Mouse (Mus musculus) forebrain, embryonic 11.5 days (tissue): ENCODE measurements around the gene Shisa9. TPM values are rescaled to one million over a fixed set of nuclear protein-coding genes. Genes with fewer than 3 reads are reported as not detected.

Source experiments
- ATAC-seq: fragments of 200-750 bp; cut with Nextera tagmentation; replicated peaks from 2 replicates; pipeline ENCODE4 v1.8.0; 2017; ENCODE audit warnings: moderate TSS enrichment; ENCODE audit not compliant: low FRiP score
- DNase-seq: peaks from one replicate; pipeline ENCODE4 v3.0.0-alpha.2; 2017; ENCODE audit warnings: low spot score
- H3K27ac ChIP-seq: fragments of 300-500 bp; sonication (generic); 2 replicates; pipeline ENCODE4 v1.5.1; 2014; ENCODE audit warnings: low read depth, low read length
- H3K27me3 ChIP-seq: fragments of 300-500 bp; sonication (generic); 2 replicates; pipeline ENCODE4 v1.6.1; 2014; ENCODE audit warnings: mild to moderate bottlenecking, low read length, mixed read lengths; ENCODE audit not compliant: control insufficient read depth, insufficient read depth
- H3K36me3 ChIP-seq: fragments of 300-500 bp; sonication (generic); 2 replicates; pipeline ENCODE4 v1.6.1; 2014; ENCODE audit warnings: mild to moderate bottlenecking, low read length, moderate library complexity, mixed read lengths; ENCODE audit not compliant: control insufficient read depth, insufficient read depth
- H3K4me1 ChIP-seq: fragments of 300-500 bp; sonication (generic); replicated peaks from 2 replicates; pipeline ENCODE4 v1.6.1; 2014; ENCODE audit warnings: low read length, mixed read lengths; ENCODE audit not compliant: control insufficient read depth, insufficient read depth
- H3K4me2 ChIP-seq: fragments of 300-500 bp; sonication (generic); 2 replicates; pipeline ENCODE4 v1.6.1; 2014; ENCODE audit warnings: low read depth, mild to moderate bottlenecking, low read length, moderate library complexity, mixed read lengths; ENCODE audit not compliant: severe bottlenecking
- H3K4me3 ChIP-seq: fragments of 300-500 bp; sonication (generic); 2 replicates; pipeline ENCODE4 v1.5.1; 2014; ENCODE audit warnings: low read depth, low read length
- H3K9ac ChIP-seq: fragments of 300-500 bp; sonication (generic); 2 replicates; pipeline ENCODE4 v1.6.1; 2014; ENCODE audit warnings: low read length
- H3K9me3 ChIP-seq: fragments of 300-500 bp; sonication (generic); 2 replicates; pipeline ENCODE4 v1.6.1; 2016; ENCODE audit warnings: low read length, mixed read lengths; ENCODE audit not compliant: control insufficient read depth
- WGBS: fragments of 180-500 bp; shearing (Covaris S2); extraction: QIAGEN DNeasy Blood & Tissue Kit; methylation state at CpG from one replicate; pipeline ENCODE4 v1.1.7; 2014; 5-methylcytosine and 5-hydroxymethylcytosine counted together
- polyA plus RNA-seq: library from polyadenylated mRNA; unstranded; fragments of >200 nt; fragmentation: Nextera tagmentation; extraction: Ambion mirVana; gene quantifications from 2 replicates; pipeline ENCODE4 v1.2.1, GENCODE M21; 2014

The Shisa9 gene
- polyA plus RNA-seq, 1 experiment from 2014 or later: 0.86 TPM

GRCm38 (mm10) chr16:12083082-12083481 lies 99.2 kb downstream of the Shisa9 start:
- 87% methylated on average over 2 of the region's 2 CpGs for WGBS
- no peaks in the 10 kb centered on the region for H3K27me3 ChIP-seq
- DNase-seq (no peak), ATAC-seq (no peak)
- no peaks in the 10 kb centered on the region for H3K36me3 ChIP-seq
- no peak overlapping the region for H3K9ac ChIP-seq
- H3K4me3 ChIP-seq: no peak overlapping the region
- no peak overlapping the region for H3K27ac ChIP-seq
- H3K4me1 ChIP-seq: no peaks in the 10 kb centered on the region
- H3K4me2 ChIP-seq: no peak overlapping the region
- no peaks in the 10 kb centered on the region for H3K9me3 ChIP-seq

- no peaks in the 10 kb centered on the region for H3K36me3 ChIP-seq
- DNase-seq (no peak), ATAC-seq (no peak)
- no peak overlapping the region for H3K4me3 ChIP-seq
- H3K9me3 ChIP-seq: no peaks in the 10 kb centered on the region
- no peak overlapping the region for H3K4me2 ChIP-seq
- 87% methylated on average over 5 of the region's 5 CpGs for WGBS
- no peaks in the 10 kb centered on the region for H3K27me3 ChIP-seq
- no peak overlapping the region for H3K27ac ChIP-seq
- H3K9ac ChIP-seq: no peak overlapping the region
- no peaks in the 10 kb centered on the region for H3K4me1 ChIP-seq
These were observed 106.8 kb downstream of the Shisa9 start for GRCm38 (mm10) chr16:12090604-12091235.

- Histone ChIP-seq H3K9me3 (no peaks in the 10 kb centered on the region), H3K4me2 (no peak overlapping the region), H3K4me1 (no peaks in the 10 kb centered on the region), H3K27me3 (no peaks in the 10 kb centered on the region), H3K27ac (no peak overlapping the region), H3K9ac (no peak overlapping the region), H3K36me3 (no peaks in the 10 kb centered on the region), H3K4me3 (no peak overlapping the region)
- 85% methylated on average over 4 of the region's 4 CpGs for WGBS
- ATAC-seq (no peak), DNase-seq (no peak)
These were observed 109.3 kb downstream of the Shisa9 start for GRCm38 (mm10) chr16:12093253-12093652.

- Histone ChIP-seq H3K4me3 (no peak overlapping the region), H3K9me3 (no peaks in the 10 kb centered on the region), H3K27ac (no peak overlapping the region), H3K9ac (no peak overlapping the region), H3K4me1 (no peaks in the 10 kb centered on the region), H3K4me2 (no peak overlapping the region), H3K27me3 (no peaks in the 10 kb centered on the region), H3K36me3 (no peaks in the 10 kb centered on the region)
- DNase-seq: no peak
- whole genome bisulfite sequencing: 81% methylated on average over 7 of the region's 7 CpGs
- ATAC-seq: no peak
These were observed 110.9 kb downstream of the Shisa9 start for GRCm38 (mm10) chr16:12094784-12095315.

GRCm38 (mm10) chr16:12095365-12095764 lies 111.5 kb downstream of the Shisa9 start:
- ATAC-seq: no peak
- H3K27me3 ChIP-seq: no peaks in the 10 kb centered on the region
- no peak overlapping the region for H3K27ac ChIP-seq
- H3K36me3 ChIP-seq: no peaks in the 10 kb centered on the region
- no peaks in the 10 kb centered on the region for H3K9me3 ChIP-seq
- no peak overlapping the region for H3K4me2 ChIP-seq
- no peak overlapping the region for H3K4me3 ChIP-seq
- H3K4me1 ChIP-seq: no peaks in the 10 kb centered on the region
- 59% methylated on average over 2 of the region's 2 CpGs for WGBS
- no peak overlapping the region for H3K9ac ChIP-seq
- no peak for DNase-seq

- Histone ChIP-seq H3K9me3 (no peaks in the 10 kb centered on the region), H3K4me1 (no peaks in the 10 kb centered on the region), H3K9ac (no peak overlapping the region), H3K4me3 (no peak overlapping the region), H3K27ac (no peak overlapping the region), H3K27me3 (no peaks in the 10 kb centered on the region), H3K36me3 (no peaks in the 10 kb centered on the region), H3K4me2 (no peak overlapping the region)
- ATAC-seq (no peak), DNase-seq (no peak)
- whole genome bisulfite sequencing: 94% methylated on average over 4 of the region's 4 CpGs
These were observed 124.5 kb downstream of the Shisa9 start for GRCm38 (mm10) chr16:12108436-12108835.

GRCm38 (mm10) chr16:12110851-12111437 lies 127.0 kb downstream of the Shisa9 start:
- no peaks in the 10 kb centered on the region for H3K27me3 ChIP-seq
- no peaks in the 10 kb centered on the region for H3K9me3 ChIP-seq
- no peak overlapping the region for H3K9ac ChIP-seq
- no peaks in the 10 kb centered on the region for H3K36me3 ChIP-seq
- H3K4me3 ChIP-seq: no peak overlapping the region
- ATAC-seq: no peak
- DNase-seq: no peak
- 77% methylated on average over 5 of the region's 5 CpGs for WGBS
- no peaks in the 10 kb centered on the region for H3K4me1 ChIP-seq
- no peak overlapping the region for H3K4me2 ChIP-seq
- H3K27ac ChIP-seq: no peak overlapping the region

- H3K9me3 ChIP-seq: no peaks in the 10 kb centered on the region
- 90% methylated on average over 5 of the region's 5 CpGs for WGBS
- no peak overlapping the region for H3K4me3 ChIP-seq
- H3K36me3 ChIP-seq: no peaks in the 10 kb centered on the region
- no peak overlapping the region for H3K4me2 ChIP-seq
- H3K9ac ChIP-seq: no peak overlapping the region
- H3K4me1 ChIP-seq: no peaks in the 10 kb centered on the region
- no peak overlapping the region for H3K27ac ChIP-seq
- no peak for ATAC-seq
- H3K27me3 ChIP-seq: no peaks in the 10 kb centered on the region
- no peak for DNase-seq
These were observed 130.5 kb downstream of the Shisa9 start for GRCm38 (mm10) chr16:12114396-12114795.
